Mouse (Mus musculus) olfactory bulb, adult 2 months (tissue): Measurements from ENCODE around the gene Rfx2. TPM values are rescaled to one million over a fixed set of nuclear protein-coding genes. Genes with fewer than 3 reads are reported as not detected.

Source experiments
- H3K27ac ChIP-seq: fragments of 200-500 bp; 2 replicates; pipeline ENCODE4 v1.5.1; 2012; ENCODE audit warnings: low read depth, low read length; ENCODE audit not compliant: insufficient read depth
- H3K4me1 ChIP-seq: fragments of 200-500 bp; 2 replicates; pipeline ENCODE4 v1.6.1; 2012; ENCODE audit warnings: low read length; ENCODE audit not compliant: control insufficient read depth, insufficient read depth
- H3K4me3 ChIP-seq: fragments of 200-500 bp; 2 replicates; pipeline ENCODE4 v1.5.1; 2012; ENCODE audit warnings: mild to moderate bottlenecking, low read depth, low read length, moderate library complexity; ENCODE audit not compliant: insufficient read depth
- CTCF ChIP-seq: fragments of 200-500 bp; IDR thresholded peaks from 2 replicates; pipeline ENCODE4 v1.5.1; 2012; ENCODE audit warnings: low read depth, mild to moderate bottlenecking, low read length, moderate library complexity; ENCODE audit not compliant: insufficient read depth
- POLR2A ChIP-seq: fragments of 200-500 bp; IDR thresholded peaks from 2 replicates; pipeline ENCODE4 v1.6.1; 2012; ENCODE audit warnings: mild to moderate bottlenecking, low read depth, low read length, moderate library complexity; ENCODE audit not compliant: insufficient read depth
- WGBS: fragments of 180-500 bp; shearing (Covaris S2); methylation state at CpG from one replicate; pipeline ENCODE4 v1.1.7; 2018; 5-methylcytosine and 5-hydroxymethylcytosine counted together
- polyA plus RNA-seq: library from polyadenylated mRNA; stranded (reverse); fragments of >200 nt; gene quantifications from 2 replicates; pipeline ENCODE4 v1.2.4, GENCODE M21; 2012; ENCODE audit warnings: low replicate concordance; ENCODE audit not compliant: missing spikeins, insufficient read depth, insufficient read length

Rfx2 gene
- polyA plus RNA-seq, 1 experiment: not detected

DNA sequence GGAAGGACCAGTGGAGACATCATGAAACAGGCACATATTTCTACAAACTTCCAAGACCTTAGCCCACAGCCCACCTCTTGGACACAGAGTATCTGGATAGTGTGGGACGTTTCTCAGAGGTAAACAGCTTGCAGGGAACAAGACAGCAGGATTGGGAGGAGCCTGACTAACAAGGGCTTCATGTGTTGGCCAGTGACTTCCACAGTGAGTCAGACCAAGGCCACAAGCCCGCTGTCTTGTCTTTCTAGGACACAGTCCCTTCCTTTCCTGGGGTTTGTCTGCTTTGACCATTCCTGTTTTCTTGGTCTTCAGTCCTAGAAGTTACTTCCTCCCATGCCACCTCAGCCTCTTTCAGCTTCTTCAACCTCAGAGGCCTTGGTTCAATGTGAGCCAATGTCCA, 7.5 kb downstream of the Rfx2 start:
- no peak overlapping the region for H3K4me3 ChIP-seq
- H3K27ac ChIP-seq: no peak overlapping the region
- 73% methylated on average over 2 of the region's 2 CpGs for WGBS
- TF ChIP-seq CTCF (no peak), POLR2A (no peak)
- H3K4me1 ChIP-seq: peaks cover 14% of the 10 kb centered on the region

DNA sequence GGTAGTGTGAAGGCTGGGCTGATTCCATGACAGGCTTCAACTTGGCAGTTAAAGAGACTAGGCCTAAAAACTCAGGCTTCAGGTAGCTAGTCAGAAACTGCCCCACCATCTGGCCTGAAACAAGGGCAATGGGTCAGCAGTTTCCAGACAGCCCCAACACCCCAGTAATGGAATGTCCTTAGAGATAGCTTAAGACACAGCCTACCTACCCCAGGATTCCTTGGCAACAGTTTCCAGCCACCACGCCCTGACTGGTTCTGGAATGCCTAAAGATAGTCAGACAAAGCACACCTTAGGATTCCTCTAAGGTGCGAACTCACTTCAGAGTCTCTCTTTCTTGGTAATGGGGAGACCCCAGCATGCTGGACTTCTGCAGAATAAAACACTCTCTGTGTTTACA, 8.4 kb downstream of the Rfx2 start:
- WGBS: 93% methylated on average over 2 of the region's 2 CpGs

DNA sequence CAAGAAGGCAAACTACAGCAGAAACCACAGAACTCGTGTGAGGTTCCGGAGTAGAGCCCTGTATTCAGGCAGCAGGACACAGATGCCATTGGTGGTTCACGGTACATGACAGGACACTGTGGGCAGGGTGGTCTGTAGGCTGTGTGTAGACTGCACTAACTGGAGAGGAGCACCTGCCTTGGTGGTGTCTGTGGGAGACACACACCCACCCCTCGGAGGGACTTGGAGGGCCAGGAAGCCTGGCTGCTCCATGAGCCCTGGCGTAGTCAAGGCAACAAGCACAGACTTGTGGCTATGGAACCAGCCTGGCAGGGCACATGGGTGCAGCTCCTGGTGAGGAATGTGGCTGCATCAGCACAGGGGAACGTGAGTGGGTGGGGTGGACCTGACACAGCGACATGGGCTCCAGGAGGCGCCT, 11.1 kb downstream of the Rfx2 start:
- TF ChIP-seq POLR2A (no peak), CTCF (no peak)
- H3K4me3 ChIP-seq: no peak overlapping the region
- WGBS: 35% methylated on average over 8 of the region's 8 CpGs
- H3K4me1 ChIP-seq: peaks cover 33% of the 10 kb centered on the region
- peak overlapping the region; percentile 53 for H3K27ac ChIP-seq

More for the DNA sequence above, 8.4 kb downstream of the Rfx2 start:
- no peak overlapping the region for H3K27ac ChIP-seq
- no peak overlapping the region for H3K4me3 ChIP-seq
- TF ChIP-seq CTCF (no peak), POLR2A (no peak)
- peaks cover 17% of the 10 kb centered on the region for H3K4me1 ChIP-seq

DNA sequence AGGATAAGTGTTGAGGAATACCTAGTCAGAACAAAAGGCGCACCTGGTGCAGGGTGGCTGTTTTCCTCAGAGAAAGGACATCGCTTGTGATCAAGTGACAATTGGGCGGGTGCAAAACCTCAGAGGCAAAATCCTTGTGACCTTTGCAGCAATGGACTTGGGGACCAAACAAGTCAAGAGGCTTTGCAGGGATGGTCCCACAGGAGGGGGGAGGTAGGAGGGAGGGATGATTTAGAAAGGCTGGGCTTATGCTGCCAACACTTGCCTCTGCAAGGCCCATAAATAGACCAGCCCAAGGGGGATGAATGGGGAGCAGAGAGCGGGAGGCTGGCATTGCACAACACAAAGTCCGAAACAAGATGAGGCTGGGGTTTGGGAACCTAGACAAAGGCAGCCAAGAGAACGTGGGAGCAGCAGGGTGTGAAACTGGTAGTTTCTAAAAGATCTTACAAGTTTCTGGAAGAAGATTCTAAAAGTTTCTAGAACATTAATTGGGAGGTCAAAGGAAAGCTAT, 11.7 kb downstream of the Rfx2 start:
- TF ChIP-seq CTCF (no peak), POLR2A (no peak)
- Histone ChIP-seq H3K4me1 (peaks cover 38% of the 10 kb centered on the region), H3K4me3 (no peak overlapping the region), H3K27ac (no peak overlapping the region)
- WGBS: 56% methylated on average over 6 of the region's 6 CpGs

DNA sequence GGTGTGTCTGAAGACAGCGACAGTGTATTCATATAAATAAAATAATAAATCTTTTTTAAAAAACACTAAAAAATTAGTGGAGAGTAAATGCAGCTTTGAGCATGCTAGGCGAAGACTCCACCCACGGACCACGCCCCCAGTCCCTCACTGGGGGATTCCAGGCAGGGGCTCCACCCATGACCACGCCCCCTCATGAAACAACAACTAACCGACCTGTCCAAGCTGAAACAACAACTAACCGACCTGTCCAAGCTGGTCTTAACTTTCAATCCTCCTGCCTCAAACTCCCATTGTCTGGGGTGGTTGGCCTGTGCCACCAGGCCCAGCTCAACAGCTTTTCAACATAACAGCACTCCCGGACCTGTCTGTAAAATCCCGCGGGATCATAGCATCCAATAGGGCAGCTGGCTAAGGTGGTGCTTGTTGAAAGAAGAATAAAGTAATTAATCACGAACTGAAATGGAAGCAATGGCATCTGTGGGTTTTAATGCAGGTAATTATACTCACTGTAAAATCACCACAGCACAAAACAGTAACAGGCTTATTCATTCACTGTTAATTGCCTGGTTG, 12.7 kb downstream of the Rfx2 start:
- Histone ChIP-seq H3K27ac (no peak overlapping the region), H3K4me1 (peaks cover 44% of the 10 kb centered on the region), H3K4me3 (no peak overlapping the region)
- WGBS: 42% methylated on average over 11 of the region's 11 CpGs
- TF ChIP-seq POLR2A (no peak), CTCF (no peak)

DNA sequence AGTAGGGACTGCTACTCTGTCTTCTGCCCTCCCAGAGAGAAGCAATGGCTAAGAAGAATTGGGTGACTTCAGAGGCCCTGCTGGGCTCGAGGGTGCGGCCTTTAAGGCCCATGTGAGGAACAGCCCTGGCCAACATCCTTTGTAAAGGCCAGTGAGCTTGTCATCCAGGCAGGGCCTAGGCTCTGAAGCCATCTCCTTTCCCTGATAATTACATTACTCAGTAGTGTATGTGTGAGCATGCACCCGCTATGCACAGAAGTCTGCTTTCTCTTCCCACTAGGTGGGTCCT, 15.8 kb downstream of the Rfx2 start:
- WGBS: 49% methylated on average over 3 of the region's 3 CpGs
- Histone ChIP-seq H3K4me3 (no peak overlapping the region), H3K27ac (peak overlapping the region; percentile 47), H3K4me1 (peaks cover 59% of the 10 kb centered on the region)
- TF ChIP-seq CTCF (no peak), POLR2A (no peak)

DNA sequence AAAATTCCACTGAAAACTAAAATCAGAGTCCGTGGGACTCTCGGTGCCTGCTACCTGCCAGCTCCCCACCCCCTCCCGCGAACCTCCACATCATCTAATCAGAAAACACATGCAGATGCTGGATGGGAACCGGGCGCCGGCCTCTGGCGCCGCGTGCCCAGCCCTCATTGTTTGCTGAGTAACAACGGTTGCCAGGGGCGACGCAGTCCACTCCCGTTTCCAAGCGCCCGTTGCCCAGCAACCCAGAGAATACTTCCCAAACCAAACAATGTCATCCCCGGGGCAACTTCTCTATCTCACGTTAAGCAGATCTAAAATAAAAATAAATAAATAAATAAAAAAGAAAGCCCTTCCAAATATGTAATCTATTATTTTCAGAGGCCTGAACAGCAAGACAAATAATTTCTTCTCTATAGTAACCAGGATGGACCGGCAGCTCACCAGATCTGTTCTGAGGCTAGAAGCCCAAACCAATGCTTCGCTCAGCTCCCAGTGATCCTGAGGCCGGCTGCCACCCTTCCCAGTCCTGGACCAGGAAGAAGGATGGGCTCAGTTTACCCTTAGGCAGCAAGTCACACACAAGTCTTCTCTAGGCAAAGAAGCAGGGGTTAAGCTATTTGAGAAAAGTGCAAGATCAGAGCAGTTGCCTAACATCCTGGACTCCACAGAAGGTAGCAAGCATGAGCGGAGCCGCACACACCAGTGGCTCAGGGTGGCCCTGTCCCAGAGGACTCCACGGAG, 16.3 kb downstream of the Rfx2 start:
- 9% methylated on average over 24 of the region's 24 CpGs for WGBS
- no peak overlapping the region for H3K4me3 ChIP-seq
- H3K4me1 ChIP-seq: peaks cover 57% of the 10 kb centered on the region
- peak overlapping the region; percentile 47 for H3K27ac ChIP-seq
- no peak for TF ChIP-seq POLR2A
- TF ChIP-seq CTCF: no peak

DNA sequence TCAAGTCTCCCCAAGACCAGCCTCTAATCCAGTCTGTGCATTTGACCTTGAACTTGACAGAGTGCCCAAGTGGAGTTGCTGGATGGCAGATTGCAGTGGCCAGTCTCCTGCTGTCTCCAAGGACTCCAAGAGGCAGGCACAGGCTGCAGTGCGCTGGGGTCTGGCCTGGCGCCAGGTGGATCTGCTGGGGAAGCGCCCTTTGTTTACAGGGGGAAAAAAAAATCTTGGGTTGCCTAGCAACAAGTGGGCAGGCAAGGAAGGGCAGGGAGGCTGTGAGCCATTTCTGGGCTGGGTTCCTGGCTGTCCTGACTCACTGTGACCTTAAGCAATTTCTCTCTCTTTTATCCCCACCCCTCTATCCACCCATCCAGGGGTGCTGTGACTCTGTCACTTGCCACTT, 20.6 kb downstream of the Rfx2 start:
- Histone ChIP-seq H3K4me3 (no peak overlapping the region), H3K4me1 (peaks cover 37% of the 10 kb centered on the region), H3K27ac (peak overlapping the region; percentile 27)
- no peak for TF ChIP-seq POLR2A
- TF ChIP-seq CTCF: 0 out of 2 replicates have a peak, but pooled peaks have one; percentile 0
- 20% methylated on average over 3 of the region's 3 CpGs for WGBS

DNA sequence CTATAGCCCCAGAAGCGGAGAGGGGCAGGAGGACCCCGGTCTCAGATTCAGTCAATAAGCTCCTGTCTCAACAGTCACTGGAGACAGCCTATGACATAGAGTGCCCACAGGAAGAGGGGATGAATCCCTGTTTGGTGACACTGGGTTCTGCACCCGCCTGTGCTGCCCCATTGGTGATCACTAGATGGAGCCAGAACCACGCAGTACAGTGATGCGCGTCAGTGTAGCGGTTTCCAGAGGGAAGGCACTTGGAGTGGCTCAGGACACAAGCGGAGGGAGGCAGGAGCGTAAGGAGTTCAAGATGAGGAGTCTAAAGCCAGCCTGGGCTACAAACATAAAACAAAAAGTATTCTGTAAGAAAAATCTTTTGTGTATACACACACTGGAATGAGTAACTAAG, 22.3 kb downstream of the Rfx2 start:
- WGBS: 14% methylated on average over 9 of the region's 9 CpGs
- Histone ChIP-seq H3K4me3 (no peak overlapping the region), H3K27ac (no peak overlapping the region), H3K4me1 (peaks cover 23% of the 10 kb centered on the region)
- no peak for TF ChIP-seq POLR2A
- peak; percentile 97 for TF ChIP-seq CTCF
